Mouse (Mus musculus): ENCODE measurements around the gene Cobl.

Cobl gene

GRCm38 (mm10) chr11:12381096-12381495, 83.7 kb downstream of the Cobl start:
- no peak for DNase-seq

- DNase-seq, result no peak
Measured at GRCm38 (mm10) chr11:12376628-12377027, 88.1 kb downstream of the Cobl start.

- no peak for DNase-seq
Measured at GRCm38 (mm10) chr11:12373106-12374098, 91.4 kb downstream of the Cobl start.

DNA sequence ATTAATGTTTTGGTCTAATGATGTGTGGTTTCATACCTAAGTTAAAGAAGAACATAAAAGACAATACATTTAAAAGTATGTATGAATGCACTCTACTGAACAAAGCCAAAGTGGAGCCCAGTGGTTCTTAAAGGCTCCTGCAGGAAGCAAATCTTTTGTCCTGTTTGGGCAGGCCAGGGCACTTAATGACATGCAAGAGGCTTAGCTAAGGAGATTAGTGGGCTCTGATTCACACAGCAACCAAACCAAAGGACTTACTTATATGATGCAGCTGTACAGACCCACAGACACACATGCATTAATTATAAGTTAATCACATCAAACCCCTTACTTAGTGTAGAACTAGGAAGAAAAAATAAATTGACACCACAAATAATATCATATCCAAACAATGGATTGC, 93.8 kb downstream of the Cobl start:
- DNase-seq, result no peak

- no peak for DNase-seq
Measured at GRCm38 (mm10) chr11:12367426-12368178, 97.2 kb downstream of the Cobl start.

DNA sequence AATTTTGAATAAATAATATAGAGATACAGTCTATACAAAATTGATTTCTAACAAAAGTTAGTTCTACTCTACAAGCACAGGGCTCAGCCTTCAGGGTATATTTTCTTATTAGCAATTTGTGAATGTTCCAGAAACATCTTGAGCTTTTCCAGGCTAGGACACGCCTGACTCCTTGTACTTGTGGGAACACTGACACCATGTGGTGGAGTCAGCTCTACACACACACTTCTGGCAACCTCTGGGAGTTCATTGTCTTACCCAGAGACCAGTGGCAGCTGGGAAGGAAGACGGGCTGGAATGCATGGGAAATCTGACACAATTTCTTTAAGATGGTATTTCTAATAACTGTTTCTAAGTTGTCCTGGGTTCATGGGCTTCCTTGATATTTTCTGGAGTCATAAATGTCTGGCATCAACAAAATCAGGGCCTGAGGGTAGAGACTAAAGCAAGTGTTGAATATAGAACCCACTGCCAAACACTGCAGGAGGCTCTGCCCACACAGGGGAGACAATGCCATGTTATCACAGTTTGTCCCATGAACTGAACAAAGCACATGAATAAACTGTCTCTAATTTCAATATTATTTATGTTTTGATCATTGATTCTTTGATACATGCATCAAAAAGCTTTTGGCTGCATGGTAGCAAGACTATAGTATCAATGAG, 105.3 kb downstream of the Cobl start:
- DNase-seq, result no peak

DNA sequence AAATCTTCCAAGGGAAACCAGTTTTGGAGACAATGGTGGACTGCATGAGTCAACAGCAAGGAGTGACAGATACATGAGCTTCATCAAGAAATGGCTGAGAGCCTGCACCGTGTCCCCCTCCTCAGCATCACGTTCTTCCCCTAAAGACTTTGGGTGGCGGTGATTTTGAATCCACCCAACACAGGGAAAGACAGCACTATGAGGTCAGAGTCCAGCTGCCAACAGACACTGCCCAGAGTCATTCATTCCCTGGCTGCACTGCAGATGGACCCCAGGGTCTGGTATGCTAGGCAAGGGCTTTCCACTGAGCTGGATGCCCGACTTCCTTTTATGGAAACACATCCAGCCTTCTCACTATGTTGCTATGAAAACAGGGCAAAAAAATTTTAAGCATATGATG, 106.2 kb downstream of the Cobl start:
- no peak for DNase-seq

DNA sequence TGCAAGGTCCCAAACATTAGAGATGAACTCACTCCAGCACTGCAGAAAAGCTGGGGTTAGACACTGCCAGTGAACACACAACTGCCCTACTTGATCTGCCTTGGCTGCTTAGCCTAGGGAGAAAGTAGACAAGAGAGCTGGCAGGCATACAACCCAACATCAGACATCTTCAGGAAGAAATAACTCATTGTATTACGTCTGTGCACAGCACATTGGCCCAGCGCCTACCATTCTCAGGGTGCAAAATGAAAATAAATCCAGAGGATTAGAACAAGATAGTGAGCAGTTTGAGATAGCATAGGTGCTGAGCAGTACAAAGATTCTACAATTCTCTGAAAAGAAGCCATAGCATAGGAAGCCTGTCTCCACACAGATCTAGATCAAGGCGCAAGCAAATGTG, 109.1 kb downstream of the Cobl start:
- DNase-seq, result no peak

DNA sequence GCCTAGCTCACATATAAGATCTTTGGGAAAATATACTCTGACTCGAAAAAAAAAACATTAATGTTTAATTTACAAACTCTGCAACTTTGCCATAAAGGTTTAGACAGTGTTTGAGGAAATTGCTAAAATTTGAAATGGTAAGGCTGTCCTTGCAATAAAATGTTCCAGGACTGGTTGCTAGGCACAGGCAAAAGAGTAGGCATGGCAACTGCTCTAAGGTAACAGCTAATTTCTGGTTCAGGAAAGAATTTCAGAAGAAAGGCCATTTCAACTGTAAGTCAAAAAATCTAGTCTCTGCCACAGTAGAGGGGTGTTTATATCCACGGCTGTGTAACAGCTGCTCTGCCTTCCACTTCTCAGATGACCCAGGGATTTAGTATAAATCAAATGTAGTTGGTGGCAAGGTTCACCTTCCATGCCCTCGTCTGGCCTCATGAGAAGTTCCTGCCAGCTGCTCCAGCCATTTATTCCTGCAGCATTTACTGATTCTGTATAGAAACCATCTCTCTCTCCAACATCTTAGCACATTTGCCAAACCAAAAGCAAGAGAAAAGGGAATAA, 113.7 kb downstream of the Cobl start:
- no peak for DNase-seq

GRCm38 (mm10) chr11:12350086-12350485, 114.7 kb downstream of the Cobl start:
- no peak for DNase-seq

GRCm38 (mm10) chr11:12346486-12346885, 118.3 kb downstream of the Cobl start:
- DNase-seq, result no peak

DNA sequence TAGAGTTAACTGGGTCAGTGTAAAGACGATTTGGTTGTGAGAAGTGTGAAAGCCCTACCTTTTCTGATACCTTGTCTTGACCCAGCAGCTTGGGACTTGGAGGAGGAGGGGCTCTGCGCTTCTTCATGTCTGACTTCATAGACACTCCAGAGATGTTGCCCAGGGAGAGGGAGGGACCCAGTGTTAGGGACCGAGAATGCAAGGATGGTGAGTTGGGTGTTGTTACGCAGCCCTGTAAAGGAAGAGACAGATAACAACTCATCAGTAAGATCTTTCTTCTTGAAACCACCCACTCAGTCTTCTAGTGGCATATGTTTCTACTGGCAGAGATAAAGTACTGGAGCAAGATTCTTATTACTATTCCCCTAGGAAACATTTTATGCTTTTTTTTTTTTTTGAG, 121.1 kb downstream of the Cobl start:
- no peak for DNase-seq

DNA sequence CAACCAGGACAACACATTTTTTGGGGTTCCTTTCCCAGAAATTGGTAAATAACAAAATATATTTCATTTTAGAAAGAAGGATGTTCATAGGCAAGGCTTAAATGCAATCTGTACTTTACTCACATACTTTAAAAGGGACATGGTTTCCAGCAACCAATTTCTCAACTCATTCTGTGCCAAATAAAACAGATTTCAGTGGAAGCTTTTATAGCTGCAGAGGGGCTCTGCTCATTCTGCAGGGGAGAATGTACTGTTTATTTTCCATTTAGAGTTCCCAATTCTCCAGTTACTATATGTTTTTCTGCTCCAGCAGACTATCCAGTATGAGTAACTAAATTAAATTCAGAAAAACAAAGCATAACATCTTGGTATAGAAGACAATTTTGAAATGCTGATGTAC, 124.1 kb downstream of the Cobl start:
- no peak for DNase-seq

- DNase-seq, result no peak
Measured at GRCm38 (mm10) chr11:12336145-12336544, 128.6 kb downstream of the Cobl start.

- DNase-seq, result no peak
Measured at GRCm38 (mm10) chr11:12331997-12332396, 132.8 kb downstream of the Cobl start.

- no peak for DNase-seq
Measured at GRCm38 (mm10) chr11:12321445-12321844, 143.3 kb downstream of the Cobl start.

DNA sequence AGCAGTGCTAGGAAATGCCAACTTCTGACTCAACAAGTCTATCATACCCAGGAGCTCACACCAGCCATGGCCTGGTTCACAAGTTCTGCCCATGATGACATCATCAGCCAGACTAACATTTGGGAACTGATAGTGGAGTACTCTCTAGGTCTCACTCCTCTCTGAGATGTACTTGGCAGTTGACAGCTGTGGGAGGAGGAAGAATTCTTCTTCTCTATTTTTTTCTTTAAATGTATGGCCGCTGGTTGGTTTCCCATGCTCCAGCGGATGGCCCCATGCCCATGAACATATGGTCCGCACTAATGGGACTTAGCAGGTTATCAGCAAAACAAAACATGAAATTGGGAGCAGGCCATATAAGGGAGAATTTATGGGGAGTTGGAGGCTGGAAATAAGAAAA, 145.4 kb downstream of the Cobl start:
- DNase-seq, result no peak

- no peak for DNase-seq
Measured at GRCm38 (mm10) chr11:12315670-12316069, 149.1 kb downstream of the Cobl start.

GRCm38 (mm10) chr11:12314278-12315043, 150.3 kb downstream of the Cobl start:
- DNase-seq, result no peak

- no peak for DNase-seq
Measured at GRCm38 (mm10) chr11:12311419-12311818, 153.3 kb downstream of the Cobl start.

GRCm38 (mm10) chr11:12309423-12310023, 155.2 kb downstream of the Cobl start:
- DNase-seq, result no peak

GRCm38 (mm10) chr11:12304879-12305278, 159.9 kb downstream of the Cobl start:
- DNase-seq, result no peak
